Mouse (Mus musculus): ENCODE data around the gene Gng12.

Gene Gng12

GRCm38 (mm10) chr6:67018365-67018764 lies 122.2 kb downstream of the Gng12 start:
- in situ Hi-C loops (cut with MboI, MseI) = loop anchor here in 1 of 2 experiments (5.0 kb wide), 1 partner anchor 41 kb away; no protein-coding TSS in a partner anchor

- in situ Hi-C loops (cut with MboI, MseI) = loop anchor here in 1 of 2 experiments (5.0 kb wide), 1 partner anchor 42 kb away; no protein-coding TSS in a partner anchor
Observed at GRCm38 (mm10) chr6:67019001-67019400, 122.8 kb downstream of the Gng12 start.

GRCm38 (mm10) chr6:67021308-67021707 lies 125.1 kb downstream of the Gng12 start:
- in situ Hi-C loops (cut with MboI, MseI) = no loop called here

DNA sequence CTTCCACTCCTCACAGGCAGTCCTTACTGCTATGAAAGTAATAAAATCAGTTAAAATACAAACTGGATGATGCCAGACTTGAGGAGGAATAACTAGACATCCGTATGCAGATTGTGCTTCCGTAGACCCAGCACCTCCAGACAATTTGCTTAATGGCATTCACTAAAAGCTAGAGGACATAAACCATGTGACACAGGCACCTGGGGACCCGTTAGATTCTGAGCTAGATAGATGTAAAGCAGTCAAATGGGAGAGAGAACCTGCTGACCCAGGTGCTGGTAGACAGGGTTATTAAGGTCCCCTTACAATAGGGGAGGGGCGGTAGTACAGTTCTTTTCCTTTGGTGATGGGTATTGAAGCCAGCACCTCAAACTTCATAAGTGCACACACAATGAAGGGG lies 127.5 kb downstream of the Gng12 start:
- in situ Hi-C loops (cut with MboI, MseI) = no loop called here

GRCm38 (mm10) chr6:67026661-67027060 lies 130.5 kb downstream of the Gng12 start:
- in situ Hi-C loops (cut with MboI, MseI) = no loop called here

DNA sequence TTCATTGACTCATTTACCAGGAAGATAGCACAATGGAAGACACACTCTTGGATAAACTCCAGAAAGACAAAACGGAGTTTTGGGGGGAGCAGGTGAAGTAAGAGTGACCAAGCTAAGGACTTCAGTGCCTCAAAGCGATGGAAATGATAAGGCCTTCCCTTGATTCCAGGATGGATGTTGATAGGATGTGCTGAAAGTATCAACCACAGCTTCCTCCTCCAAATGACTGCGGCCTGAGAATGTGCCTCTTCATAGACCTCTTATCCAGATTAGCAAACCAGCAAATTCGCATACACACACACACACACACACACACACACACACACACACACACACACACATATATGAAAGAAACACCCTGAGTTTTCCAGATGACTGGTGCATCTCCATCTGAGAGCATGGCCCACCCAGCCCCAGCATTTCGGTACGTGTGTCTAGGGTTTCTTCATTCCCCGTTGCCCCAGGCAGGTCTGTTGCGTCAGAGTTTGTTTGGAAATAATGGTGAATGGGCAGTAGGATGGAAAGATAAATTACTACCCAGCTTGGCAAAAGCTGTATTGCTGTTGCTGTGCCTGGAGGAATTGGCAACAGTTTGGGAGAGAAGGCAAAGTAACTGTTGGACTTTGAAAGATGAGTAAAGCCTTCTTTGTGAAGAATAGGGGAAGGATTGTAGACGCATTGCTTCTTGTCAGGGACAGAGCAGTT lies 131.4 kb downstream of the Gng12 start:
- in situ Hi-C loops (cut with MboI, MseI) = no loop called here

DNA sequence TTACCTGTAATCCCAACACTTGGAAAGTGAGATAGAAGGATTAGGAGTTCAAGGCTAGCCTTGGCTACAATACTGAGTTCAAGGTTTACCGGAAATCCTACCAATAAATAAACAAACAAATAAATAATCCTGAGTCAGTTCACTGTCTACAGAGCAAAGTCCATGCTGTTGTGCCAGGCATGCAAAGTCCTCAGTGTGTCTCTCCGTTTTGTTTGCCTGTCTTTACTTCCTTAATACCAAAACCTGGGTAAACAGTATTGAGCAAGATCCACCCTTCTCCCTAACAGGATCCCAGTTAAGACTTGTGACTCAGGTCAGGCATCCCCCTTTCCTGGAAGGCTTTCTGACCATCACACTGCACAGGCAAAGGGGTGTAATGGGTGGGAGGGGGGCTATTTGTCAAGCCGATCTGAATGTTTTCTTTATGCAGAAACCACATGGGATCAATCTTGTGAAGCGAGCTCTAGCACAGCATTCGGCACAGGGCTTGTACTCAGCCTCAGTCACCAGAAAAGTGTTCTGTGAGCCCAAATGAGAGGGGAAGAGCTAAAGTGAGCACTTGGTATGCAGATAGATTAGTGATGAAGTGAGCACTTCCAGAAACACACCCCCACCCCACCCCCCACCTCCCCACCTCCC lies 133.2 kb downstream of the Gng12 start:
- in situ Hi-C loops (cut with MboI, MseI) = no loop called here

DNA sequence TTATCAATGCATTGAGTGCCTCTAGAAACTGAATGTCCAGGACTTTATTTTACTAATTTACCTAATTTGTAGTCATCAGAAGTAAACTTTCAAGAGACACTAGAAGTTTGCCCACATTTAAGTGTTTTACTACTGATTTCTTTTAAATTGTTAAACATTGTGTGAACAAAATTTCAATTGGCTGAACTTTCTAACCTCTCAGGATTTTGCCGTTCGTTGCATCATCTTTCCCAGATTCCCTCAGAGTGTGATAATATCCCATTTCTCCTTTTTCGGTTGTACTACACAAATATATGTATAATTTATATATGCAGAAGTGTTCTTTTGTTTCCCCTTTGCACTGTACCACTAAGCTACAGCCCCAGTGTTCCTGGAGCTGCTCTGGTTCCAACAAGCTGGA lies 133.8 kb downstream of the Gng12 start:
- in situ Hi-C loops (cut with MboI, MseI) = loop anchor here in 1 of 2 experiments (10.0 kb wide), 1 partner anchor 95 kb away; no protein-coding TSS in a partner anchor

DNA sequence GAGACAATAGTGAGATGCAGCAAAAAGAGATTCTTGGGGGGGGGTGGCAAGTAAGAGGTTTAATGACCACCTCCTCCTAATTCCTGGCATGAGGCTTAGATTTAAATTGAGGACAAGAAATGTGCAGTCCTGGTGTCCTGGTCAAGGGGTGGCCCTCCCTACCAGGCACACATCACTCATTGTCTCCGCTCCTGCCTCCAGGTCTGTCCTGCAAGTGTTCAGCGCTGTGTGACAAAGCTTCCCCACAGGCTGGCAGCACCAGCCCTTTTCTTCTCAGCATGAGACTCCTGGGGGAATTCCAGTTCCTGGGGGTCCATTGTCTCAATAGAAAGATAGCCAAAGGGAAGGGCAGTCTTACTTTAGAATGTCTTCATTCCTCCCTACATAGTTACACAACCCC lies 134.2 kb downstream of the Gng12 start:
- in situ Hi-C loops (cut with MboI, MseI) = loop anchor here in 1 of 2 experiments (10.0 kb wide), 1 partner anchor 94 kb away; no protein-coding TSS in a partner anchor

- in situ Hi-C loops (cut with MboI, MseI) = loop anchor here in 1 of 2 experiments (10.0 kb wide), 1 partner anchor 94 kb away; no protein-coding TSS in a partner anchor
Observed at GRCm38 (mm10) chr6:67030846-67031245, 134.6 kb downstream of the Gng12 start.

DNA sequence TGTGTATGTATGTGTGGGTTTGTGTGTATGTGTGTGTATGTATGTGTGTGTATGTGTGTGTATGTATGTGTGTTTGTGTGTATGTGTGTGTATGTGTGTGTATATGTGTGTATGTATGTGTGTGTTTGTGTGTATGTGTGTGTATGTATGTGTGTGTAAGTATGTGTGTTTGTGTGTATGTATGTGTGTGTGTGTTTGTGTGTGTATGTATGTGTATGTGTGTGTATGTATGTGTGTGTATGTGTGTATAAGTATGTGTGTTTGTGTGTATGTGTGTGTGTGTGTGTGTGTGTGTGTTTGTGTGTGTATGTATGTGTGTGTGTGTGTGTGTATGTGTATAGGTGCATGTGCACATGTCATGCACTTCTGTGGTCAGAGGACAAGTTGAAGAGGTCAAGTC lies 136.4 kb downstream of the Gng12 start:
- in situ Hi-C loops (cut with MboI, MseI) = loop anchor here in 1 of 2 experiments (10.0 kb wide), 1 partner anchor 92 kb away; no protein-coding TSS in a partner anchor

GRCm38 (mm10) chr6:67032972-67033371 lies 136.8 kb downstream of the Gng12 start:
- in situ Hi-C loops (cut with MboI, MseI) = loop anchor here in 1 of 2 experiments (10.0 kb wide), 1 partner anchor 92 kb away; no protein-coding TSS in a partner anchor

DNA sequence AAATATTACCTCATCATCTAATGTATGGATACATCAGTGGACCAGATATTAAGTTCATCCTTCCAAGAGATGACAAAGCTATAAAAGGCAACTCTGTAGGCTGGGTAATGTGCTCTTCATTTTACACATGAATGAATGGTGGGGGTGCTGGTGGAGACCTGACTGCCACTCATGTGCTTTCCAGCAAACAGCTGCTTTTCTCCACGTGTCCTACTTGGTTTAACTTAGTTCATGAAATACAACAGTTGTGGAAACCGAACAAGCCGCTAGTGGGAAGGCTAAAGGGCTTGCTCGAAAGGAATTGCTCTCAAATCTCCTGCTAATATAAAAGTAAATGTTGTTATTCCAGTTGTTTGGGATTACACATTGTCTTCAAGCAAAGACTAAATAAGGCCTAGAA lies 137.4 kb downstream of the Gng12 start:
- in situ Hi-C loops (cut with MboI, MseI) = loop anchor here in 1 of 2 experiments (10.0 kb wide), 1 partner anchor 91 kb away; no protein-coding TSS in a partner anchor

DNA sequence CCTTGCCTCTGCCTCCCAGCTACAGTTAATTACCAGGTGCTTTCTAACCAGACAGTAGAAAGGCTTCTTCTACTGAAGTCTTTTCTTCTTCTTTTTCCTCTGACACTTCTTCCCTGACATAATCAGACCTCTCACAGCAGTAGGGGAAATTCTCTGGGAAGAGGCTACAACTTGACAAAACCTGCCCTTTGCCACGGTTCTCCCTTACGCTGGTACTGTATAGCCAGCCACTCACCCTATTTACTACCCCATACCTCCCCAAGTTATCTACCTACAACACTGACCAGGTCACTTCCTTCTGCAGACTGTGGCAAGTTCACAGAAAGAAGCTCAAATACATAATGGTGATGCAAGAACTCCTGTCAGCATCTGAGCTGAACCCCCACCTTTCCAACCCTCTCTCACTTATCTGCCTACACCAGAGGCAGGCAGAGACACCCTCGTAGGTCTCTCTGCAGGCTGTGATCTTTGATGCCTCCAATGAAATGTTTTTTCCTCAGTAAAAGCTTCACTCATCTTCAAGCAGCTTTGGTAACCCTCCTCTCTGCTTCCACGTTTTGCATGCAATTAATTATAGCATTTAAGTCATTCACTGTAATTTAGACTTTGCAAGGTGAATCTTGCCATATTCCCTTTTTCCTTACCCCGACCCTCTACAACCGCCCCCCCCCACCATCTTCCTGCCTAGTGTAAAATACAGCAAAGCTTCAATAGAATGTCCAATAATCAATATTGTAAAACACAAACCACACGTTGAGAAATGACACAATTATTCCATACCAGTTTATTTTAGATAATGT lies 138.3 kb downstream of the Gng12 start:
- in situ Hi-C loops (cut with MboI, MseI) = loop anchor here in 1 of 2 experiments (10.0 kb wide), 1 partner anchor 90 kb away; no protein-coding TSS in a partner anchor

GRCm38 (mm10) chr6:67035388-67036299 lies 139.4 kb downstream of the Gng12 start:
- in situ Hi-C loops (cut with MboI, MseI) = loop anchor here in 1 of 2 experiments (10.0 kb wide), 1 partner anchor 89 kb away; no protein-coding TSS in a partner anchor

GRCm38 (mm10) chr6:67036356-67036811 lies 140.2 kb downstream of the Gng12 start:
- in situ Hi-C loops (cut with MboI, MseI) = loop anchor here in 1 of 2 experiments (10.0 kb wide), 1 partner anchor 88 kb away; no protein-coding TSS in a partner anchor

DNA sequence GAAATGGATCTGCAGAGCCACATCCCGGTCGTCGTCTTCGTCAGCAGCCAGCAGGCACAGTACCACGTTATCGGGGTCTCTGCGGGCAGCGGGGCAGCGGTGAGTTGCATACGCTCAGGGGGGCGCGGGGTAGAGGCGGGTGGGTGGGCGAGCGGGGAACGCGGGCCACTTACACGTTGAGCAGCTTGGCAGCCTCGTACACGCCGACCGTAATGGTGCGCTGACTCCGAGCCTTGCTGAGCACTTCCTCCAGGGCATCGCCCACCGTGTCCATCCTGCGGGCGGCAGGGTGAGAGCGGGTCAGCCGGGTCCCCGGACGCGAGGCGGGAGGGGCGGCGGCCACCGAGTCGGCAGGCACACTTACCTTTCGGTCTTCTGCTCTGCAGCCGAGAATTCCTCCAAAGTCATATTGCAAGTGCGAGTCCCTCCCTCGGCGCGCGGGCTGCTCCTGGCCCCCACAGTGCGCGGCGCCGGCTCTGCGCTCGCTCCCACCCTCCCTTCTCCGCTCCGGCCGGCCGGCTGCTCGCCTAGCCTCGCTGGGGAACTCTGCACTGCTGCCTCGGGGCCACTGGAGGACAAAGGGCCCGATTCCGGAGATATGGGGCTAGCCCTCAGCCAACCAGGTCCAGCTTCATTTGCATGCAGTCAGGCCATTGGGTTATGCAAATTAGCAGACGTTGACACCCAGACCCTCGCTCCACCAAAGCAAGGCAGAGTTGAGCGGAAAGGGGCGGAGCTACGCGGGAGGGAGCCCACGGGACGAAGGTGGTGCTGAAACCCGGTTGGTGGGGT lies 140.8 kb downstream of the Gng12 start, which contains the start of gene Gadd45a:
Gadd45a (minus strand) TSS at position 621 of the 792 bp plus-strand sequence.
- in situ Hi-C loops (cut with MboI, MseI) = loop anchor here in 1 of 2 experiments (10.0 kb wide), 1 partner anchor 88 kb away; no protein-coding TSS in a partner anchor

DNA sequence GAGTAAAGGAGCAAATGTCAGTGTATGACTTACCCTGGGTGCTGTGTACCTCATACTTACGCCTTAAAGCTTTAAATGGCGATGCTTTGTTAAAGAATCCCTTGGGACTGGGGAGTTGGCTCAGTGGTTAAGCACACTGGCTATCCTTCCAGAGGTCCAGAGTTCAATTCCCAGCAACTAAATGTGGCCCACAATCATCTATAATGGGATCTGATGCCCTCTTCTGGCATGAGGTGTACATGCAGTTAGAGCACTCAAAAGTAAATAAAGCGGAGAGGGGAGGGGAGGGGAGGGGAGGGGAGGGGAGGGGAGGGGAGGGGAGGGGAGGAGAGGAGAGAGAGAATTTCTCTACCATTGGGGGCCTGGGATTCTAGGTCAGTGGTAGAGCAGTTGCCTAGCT lies 142.8 kb downstream of the Gng12 start:
- in situ Hi-C loops (cut with MboI, MseI) = loop anchor here in 1 of 2 experiments (10.0 kb wide), 1 partner anchor 86 kb away; no protein-coding TSS in a partner anchor

DNA sequence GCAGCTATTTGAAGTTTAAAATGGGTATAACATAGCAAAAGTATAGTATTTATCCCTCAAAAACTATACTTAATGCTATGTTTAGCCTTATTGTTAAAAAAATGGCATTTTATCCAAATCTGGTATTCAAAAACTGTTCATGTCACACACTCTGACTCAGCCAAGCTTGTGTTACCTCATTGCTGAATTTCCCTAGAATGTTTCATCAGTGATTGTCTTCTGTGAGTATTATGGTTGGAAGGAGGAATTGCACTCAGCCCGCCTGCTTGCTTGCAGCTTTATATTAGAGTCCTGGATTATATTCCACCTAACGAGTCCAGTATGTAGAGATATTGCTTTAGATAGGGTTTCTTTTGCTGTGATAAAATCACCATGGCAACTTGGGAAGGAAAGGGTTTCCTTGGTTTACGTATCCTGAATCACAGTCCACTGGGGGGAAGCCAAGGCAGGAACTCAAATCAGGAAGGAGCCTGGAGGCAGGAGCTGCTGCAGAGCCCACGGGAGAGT lies 144.8 kb downstream of the Gng12 start:
- in situ Hi-C loops (cut with MboI, MseI) = loop anchor here (5.0 kb wide), 1 partner anchor 101 kb away; no protein-coding TSS in a partner anchor
